Mouse (Mus musculus): ENCODE measurements around the gene Upf2. TPM values are rescaled to one million over a fixed set of nuclear protein-coding genes. Genes with fewer than 3 reads are reported as not detected.
"Not testable (repeated sequence)": the region's sequence is repeated elsewhere in the genome, so short reads cannot be mapped to it uniquely, and the experiment has no call there.

Gene Upf2
- total RNA-seq, 2 experiments from 2014 or later: 12.9 to 14.3 TPM

DNA sequence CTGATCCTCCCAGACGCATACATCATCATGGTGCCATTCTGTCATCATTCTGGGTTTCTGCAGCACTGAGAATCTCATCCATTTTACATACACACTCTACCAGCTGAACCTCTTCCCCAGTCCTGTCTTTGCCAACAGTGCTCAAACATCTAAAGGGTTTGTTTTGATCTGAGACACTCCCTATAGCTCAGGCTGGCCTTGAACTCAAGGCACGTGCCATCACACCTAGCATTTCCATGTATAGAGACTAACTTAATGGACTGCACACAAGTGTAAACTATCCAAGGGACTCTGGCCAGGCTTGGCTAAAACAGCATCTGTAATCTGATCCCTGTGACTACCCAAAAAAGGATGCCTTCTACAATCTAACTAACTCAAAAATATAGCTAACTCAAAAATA lies 108.0 kb downstream of the Upf2 start:
- intact Hi-C loops (cut with DNase I): no loop called here
- no peak for DNase-seq (ENCODE audit: low spot score)

DNA sequence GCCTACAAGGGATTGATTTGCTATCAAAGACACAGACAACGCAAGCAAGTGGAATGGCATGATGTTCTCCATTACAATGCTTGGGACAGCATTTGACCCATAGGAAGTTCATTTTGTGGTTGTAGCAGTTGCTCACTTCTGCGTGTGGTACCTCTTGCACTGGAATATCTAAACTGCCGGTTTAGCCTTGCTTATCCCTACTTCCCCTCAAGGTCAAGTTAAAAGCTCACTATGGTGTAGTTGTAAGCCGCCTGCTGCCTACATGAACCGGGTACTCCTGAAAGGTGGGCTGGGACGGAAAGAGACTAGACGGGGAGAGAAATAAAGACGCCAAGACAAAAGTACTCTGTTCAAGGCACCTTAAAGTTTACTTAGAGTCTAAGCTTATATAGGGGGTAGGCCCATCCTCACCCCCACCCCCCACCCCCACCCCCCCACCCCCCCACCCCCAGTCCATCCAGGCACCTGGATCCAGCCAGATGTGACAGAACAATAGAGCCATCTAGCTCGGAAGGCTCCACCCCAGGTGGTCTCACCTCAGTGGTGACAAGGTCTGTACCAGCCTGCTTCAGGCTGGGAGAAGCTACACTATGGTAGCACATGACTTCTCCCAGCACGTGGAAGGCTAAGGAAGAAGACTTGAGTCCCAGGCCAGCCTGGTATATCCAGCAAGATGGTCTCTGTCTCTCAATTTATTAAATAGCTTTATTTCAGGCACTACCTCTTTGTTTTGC lies 109.0 kb downstream of the Upf2 start:
- DNase-seq (ENCODE audit: low spot score): no peak
- intact Hi-C loops (cut with DNase I): no loop called here

DNA sequence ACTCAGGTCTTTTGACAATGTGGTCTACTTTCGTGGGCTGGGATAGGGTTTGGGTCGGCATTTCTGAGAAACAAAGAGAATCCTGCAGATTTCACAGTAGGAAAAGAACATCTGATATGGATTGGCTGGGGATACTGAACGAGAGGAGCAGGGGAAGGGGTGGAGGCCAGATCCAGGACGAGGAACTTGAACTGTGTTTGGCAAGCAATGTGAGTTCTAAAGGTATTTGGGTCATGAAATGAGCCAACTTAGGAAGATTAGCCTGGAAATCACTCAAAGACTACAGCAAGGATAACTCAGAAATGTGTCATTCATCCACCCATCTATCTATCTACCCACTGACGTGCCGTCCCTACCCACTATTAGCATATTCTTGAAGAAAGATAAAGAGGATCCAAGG lies 116.1 kb downstream of the Upf2 start:
- intact Hi-C loops (cut with DNase I): no loop called here

DNA sequence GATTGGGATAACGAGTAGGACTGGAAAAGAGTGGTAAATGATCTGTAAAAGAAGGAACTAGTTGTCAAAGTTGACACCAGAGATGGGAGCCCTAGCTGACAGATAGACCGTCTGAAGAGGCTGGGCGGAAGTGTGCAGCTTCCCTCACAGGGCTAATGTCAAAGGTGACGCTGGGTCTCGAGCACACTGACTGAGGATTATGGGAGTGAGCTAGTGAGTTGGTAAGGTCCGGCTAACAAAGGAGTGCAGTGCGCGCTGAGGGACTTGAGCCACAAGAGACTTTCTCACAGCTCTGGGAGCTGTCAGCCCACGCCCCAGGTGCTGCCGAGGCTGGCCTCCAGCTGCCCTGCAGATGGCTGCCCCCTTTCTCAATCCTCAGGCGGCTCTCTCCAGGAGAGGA lies 119.7 kb downstream of the Upf2 start:
- intact Hi-C loops (cut with DNase I): no loop called here
- DNase-seq (ENCODE audit: low spot score): no peak

More for the DNA sequence above, 116.1 kb downstream of the Upf2 start:
- DNase-seq (ENCODE audit: low spot score): no peak

DNA sequence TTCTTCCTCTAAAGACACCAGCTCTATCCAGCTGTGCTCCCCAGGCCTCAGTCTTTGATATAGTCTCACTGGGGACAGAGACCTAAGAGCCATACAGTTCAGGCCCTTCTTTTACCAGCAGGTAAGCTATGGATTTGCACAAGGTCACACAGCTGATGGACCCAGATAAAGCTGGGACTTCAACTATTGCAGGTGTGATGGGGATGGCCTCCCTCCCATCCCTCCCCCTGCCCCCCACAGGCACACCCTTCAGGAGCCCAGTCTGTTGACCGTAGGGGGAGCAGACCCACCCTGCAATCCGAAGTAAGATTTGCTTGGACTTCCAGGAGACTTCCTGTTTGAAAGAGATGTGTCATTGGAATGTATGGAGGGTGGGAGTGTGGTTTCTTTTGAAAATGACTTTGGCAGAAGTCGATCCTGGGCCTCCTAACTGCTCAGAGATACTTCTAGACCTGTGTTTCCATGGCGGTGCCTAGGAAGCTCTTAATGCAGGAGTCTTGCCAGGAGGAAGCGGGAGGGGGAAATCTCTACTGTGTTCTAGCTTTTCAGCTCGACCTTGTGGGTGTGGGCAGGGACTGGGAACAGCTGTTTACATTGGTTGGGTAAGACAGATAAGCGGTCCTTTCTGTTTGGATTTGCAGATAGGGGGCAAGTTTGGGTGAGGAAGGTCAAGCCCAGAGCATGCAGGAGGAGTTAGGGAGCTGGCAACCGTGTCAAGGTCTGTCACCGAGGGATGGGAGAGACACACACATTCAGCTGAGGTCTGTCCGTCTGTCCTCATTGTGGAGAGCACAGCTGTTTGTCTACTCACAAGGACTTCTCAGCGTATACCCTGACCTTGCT lies 120.5 kb downstream of the Upf2 start:
- intact Hi-C loops (cut with DNase I): no loop called here
- DNase-seq (ENCODE audit: low spot score): no peak

DNA sequence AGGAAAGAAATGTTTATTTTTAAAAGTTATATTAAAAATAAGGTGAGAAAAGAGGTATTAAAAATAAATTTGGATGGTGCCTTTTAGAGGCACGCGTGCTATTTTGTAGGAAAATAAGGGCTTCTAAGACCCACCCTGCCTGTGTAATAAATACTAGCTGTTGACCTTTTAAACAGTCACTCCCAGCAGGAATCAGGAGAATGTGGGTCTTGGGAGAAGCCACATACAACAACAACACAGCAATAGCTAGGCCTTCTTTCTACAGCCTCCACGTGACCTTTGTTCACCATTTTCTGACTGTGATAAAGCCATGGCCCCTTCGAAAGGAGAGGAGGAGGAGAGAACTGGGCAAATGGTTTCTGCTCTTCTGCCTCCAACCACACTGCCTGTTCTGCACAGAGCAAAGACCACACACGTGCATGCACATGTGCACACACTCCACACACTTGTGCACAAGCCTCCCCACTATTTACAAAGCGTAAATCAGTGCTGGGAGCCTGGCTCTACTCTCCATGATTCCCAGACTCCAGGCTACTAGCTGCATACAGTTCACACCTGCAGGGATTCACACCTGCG lies 121.5 kb downstream of the Upf2 start:
- no peak for DNase-seq (ENCODE audit: low spot score)
- intact Hi-C loops (cut with DNase I): no loop called here

DNA sequence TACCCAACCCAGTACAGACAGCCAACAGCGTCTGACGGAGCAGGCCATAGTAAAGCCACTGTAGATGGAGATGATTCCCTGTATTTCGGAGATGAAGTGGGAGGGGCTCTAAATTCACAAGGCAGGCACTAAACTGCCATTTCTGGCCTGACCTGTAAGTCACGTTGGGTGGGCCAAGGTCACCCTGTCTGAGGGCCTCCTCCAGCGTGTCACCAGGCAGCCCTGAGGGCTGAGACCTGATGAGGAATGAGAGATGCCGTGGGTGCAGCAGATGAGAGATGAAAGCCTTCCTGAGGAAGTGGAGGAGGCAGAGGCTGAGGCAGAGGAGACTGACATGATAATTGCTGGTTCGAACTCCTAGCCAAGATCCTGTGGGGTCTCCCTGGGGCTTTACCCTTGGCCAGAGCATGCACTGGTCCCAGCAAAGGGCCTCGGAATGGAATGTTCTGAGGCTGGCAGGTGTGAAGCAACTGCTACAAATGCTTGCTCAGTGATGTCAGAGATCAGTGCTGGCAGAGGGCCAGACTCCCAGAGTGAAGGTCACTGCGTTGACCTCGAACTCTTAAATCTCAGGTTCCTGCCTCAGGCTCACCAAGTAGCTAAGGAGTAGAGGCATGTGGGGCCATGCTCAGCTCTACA lies 123.7 kb downstream of the Upf2 start:
- no peak for DNase-seq (ENCODE audit: low spot score)

DNA sequence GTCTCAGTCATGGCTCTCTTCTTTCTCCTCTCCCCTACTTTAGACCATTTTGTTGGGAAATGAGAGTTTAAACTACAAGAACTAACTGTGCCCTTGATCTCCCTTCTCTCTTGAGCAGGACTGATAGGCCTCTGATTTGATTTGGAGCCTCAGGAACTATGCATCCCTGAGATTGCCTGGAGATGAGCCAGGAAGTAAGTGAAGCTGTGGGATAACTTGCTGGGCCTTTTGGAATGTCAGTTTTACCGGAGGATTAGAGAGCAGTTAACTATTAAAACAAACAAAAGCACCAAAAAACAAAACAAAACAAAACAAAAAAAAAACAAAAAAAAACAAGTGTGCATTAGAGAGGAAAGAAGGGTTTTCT lies 124.2 kb downstream of the Upf2 start:
- DNase-seq (ENCODE audit: low spot score): no peak
- intact Hi-C loops (cut with DNase I): no loop called here

More for the DNA sequence above, 123.7 kb downstream of the Upf2 start:
- intact Hi-C loops (cut with DNase I): no loop called here

DNA sequence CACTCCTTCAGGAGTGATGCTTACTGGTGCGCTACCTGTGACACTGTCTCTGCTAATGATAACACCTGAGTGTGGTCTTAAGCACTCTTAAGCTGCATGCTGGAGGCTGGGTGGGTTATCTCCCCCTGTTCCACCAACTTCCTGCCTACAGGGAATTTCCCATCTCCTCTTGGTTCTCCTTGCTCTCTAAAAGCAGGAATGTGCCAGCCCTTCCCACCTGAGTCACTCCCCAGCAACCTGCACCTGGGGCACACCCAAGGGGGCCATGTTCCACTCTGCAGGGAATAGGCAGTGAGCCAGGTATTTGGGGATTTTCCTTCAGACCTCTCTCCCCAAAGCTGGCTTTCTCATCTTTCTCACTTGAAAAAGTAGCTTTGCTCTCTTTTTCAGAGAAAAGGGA lies 128.8 kb downstream of the Upf2 start:
- intact Hi-C loops (cut with DNase I): no loop called here
- no peak for DNase-seq (ENCODE audit: low spot score)

DNA sequence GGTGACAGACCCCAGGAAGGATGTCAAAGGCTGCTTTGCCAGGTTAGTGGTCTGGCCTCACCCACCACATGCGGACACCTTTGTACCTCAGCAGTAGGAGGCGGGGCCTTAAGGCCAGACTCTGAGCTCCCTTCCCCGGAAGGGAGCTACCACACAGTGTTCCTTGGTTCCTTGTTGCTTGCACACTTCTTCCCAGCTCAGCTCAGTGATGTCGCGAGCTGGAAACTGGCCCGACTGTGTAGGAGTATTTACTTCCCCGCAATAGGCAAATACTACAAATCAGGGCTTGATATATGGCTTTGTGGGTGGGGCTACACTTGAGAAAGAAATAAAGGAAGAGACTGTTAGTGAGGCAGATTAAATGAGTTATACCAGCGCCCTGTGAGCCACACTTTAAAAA lies 129.8 kb downstream of the Upf2 start:
- intact Hi-C loops (cut with DNase I): no loop called here
- no peak for DNase-seq (ENCODE audit: low spot score)

DNA sequence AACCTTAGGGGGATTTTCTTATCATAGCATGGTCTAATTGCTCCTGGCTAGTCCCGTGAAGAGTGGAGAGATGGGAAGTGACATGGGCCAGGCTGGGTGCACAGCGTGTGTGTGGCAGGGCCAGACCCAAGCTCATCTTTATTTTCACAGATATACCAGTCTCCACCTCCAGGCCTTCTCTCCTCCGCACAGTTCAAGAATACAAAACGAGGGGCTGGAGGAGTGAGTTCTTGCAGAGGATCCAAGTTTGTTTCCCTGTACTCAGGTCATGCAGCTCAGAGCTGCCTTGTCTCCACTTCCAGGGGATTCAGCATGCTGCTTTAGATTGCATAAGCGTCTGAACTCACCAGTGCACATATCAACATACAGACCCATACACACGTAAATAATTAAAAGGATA lies 131.3 kb downstream of the Upf2 start:
- no peak for DNase-seq (ENCODE audit: low spot score)
- intact Hi-C loops (cut with DNase I): no loop called here

DNA sequence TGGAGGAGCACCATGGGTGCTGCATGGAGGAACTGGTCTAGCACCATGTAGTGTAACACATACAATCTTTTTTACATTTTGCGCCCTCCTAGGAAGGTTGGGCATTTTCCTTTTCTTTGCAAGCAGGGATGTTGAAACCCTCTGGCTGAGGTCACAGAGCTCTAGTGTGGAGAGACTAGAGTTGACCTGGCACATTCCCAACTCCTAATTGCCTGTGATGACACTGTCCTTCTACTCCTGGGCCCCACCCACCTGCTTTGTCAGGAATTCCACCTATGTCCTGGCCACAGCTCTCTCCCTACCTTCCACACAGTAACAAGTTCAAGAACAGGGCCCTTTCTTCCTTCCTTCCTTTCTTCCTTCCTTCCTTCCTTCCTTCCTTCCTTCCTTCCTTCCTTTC lies 132.4 kb downstream of the Upf2 start:
- intact Hi-C loops (cut with DNase I): no loop called here
- DNase-seq (ENCODE audit: low spot score): no peak

DNA sequence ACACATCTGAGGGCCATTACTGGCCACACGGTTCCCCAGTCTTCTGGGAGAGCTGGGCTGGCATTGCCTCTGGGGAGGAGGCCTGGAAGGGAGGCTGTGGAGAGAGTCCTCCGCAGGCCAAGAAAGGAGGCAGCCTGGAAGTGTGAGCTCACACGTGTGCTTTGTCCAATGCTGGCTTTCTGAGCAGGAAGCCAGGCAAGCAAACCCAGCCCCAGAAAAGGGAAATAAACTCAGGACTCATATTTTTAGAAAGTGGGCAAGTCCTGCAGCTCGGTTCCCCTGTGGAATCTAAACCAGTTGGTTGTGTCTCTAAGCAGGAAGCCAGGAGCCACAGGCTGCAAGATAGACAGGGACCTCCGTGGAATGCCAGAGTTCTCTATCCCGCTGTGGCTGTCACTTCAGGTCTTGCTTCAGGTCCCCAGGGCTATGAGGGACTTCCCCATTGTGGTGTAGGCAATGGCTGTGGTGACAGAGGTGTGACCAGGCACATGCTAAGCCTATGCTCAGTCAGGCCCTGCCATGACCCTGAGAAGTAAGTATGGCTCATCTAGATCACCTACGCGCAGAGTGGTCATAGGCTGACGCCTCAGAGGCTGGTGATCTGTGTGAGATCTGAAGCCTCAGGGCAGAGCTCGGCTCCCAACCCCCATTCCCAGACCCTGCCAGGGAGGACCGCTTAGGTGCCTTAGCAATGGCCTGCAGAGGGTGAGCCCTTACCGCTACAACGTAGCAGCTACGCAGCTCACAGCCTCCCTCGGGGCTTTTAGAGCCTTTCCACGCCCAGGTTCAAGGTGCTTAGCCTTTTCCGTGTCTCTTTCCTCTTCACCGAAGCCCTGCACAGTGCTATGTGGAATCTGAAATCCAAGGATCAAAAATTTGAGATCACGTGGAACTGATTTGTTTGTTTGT lies 134.6 kb downstream of the Upf2 start:
- intact Hi-C loops (cut with DNase I): no loop called here
- DNase-seq (ENCODE audit: low spot score): no peak

DNA sequence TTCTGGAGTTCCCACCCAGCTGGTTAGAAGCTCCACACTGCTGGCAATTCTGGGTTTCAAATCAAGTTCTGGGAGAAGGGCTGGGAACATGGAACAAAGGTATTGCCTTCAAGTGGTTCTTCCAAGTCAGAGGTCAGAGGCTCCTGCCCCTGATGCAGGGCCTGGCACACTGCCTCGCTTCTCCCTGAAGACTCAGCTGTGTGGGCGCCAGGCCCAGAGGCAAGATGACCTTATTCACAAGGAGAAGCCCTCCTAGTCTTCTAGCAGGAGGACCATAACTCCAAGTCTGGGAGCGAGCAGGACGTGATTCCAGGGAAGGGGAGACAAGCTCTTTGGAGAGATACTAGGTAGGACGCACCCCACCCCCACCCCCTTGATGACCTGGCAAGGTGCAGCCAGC lies 135.9 kb downstream of the Upf2 start:
- intact Hi-C loops (cut with DNase I): no loop called here
- DNase-seq (ENCODE audit: low spot score): no peak

DNA sequence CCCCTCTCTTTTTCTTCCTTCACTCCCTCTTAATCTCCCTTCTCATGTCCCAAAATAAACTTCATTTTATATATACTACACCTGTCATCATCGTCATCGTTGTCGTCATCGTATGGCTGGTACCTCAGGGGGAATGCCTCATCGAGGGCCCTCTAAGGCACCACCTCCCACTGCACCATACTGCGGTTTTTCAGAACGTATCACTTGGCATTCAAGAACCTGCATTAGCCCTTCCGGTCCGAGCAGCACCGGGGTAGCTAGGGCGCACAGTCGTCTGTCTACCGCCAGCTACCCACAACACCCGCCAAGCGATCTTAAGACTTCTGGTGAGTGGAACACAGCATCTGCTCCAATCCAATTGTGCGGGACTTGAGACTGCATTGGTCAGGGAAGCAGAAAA lies 138.7 kb downstream of the Upf2 start:
- intact Hi-C loops (cut with DNase I); DNase-seq (ENCODE audit: low spot score): not testable (repeated sequence)

DNA sequence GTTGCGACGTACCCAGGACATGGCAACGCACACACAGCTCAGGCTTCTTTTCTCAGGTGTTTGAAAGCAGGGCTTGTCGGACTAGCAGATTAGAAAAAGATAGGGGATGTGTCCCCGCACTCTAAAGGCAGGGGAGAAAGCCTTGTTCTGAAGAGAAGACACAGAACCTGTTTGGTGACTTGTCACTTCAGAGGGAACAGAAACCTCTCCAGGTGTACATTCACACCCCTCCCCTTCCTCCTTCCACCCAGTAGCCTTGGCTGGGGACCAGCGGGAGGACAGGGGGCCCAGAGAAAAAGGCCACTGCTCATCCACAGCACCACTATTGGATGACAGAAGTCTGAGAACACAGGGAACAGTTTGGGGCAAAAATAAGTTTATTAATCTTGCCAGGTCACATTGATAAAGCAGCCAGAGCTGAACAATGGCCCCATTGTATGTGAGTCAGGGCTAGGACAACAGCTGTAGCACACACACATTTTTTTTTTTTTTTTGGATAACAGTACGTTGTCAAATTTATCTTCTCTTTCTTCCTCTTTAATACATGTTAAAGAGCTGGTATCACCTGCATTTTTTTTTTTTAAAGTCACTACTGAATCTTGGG lies 145.9 kb downstream of the Upf2 start:
- no peak for DNase-seq (ENCODE audit: low spot score)

DNA sequence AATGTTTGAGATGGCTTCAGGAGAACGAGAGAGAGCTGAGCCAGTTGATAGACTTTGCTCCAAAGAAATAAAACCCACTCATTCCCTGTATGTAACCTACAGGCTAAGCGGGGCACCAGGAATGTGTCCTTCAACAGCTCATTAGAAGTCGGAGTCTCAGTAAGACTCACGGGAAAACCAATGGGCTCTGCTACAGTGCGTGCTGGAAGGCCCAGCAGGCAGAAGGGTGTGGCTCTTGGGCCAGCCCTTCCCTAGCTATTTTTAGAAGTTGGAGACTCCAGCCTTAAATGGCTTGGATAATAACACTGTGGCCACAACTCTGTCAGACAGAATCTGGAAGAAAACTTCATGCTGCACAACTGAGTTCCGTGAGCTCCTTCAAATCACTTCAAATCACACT lies 147.7 kb downstream of the Upf2 start:
- DNase-seq (ENCODE audit: low spot score): peak; percentile 31
- intact Hi-C loops (cut with DNase I): no loop called here

More for the DNA sequence above, 145.9 kb downstream of the Upf2 start:
- intact Hi-C loops (cut with DNase I): no loop called here

DNA sequence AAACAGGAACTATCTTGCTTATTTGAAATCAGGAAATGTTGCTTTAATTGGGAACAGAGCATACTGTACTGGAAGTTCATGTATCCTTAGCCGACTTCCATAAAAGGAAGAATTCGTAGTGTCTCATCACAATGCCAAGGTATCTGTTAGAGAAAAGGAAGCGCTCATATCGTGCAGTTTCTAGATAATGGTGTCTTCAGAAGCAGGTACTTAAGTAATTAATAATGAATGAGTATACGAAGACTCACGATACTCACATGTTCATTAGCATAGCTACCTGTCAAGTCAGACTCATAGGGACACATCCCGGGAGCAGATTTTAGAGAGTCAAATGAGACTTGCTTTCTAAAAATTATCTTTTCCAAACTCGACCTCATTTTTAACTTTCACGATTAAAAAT lies 148.2 kb downstream of the Upf2 start:
- intact Hi-C loops (cut with DNase I): no loop called here

DNA sequence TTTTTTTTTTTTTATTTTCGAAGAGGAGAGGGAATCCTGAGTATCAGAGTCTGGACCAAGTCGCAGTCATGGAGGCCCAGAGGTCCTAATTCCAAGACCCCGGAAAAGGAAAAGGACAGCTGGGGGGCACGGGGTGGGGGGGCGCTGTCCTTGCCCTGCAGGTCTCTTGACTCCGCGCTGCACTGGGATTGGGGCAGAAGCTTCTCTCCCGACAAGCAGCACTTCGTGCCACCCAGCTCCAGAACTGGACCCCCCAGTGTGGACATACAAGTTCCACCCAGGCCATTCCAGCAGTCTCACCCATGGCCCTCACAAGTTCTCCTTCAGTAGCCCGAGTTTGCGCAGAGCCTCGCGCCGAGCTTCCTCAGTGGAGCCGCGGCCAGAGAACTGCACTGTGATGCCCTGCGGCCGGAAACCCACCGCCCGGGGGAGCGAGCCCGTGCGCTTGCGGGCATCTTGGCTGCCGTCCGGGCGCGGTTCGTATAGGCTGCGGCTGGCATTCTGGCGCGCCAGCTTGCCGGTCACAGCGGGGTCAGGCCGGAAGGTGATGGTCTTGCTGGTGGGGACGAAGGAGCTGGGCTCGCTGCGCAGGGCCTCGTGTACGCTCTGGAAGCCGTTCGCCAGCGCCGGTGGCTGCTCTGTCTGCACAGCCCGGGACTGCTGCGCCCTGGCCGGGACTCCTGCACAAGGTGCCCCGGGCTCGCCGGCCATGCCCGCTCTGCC lies 148.9 kb downstream of the Upf2 start:
- intact Hi-C loops (cut with DNase I): no loop called here
- DNase-seq (ENCODE audit: low spot score): no peak

More for the DNA sequence above, 148.2 kb downstream of the Upf2 start:
- no peak for DNase-seq (ENCODE audit: low spot score)
